Mouse (Mus musculus): ENCODE measurements around the gene Pnp2. TPM values are rescaled to one million over a fixed set of nuclear protein-coding genes. Genes with fewer than 3 reads are reported as not detected.

The Pnp2 gene
- polyA plus RNA-seq, 1 experiment = 0.29 TPM

DNA sequence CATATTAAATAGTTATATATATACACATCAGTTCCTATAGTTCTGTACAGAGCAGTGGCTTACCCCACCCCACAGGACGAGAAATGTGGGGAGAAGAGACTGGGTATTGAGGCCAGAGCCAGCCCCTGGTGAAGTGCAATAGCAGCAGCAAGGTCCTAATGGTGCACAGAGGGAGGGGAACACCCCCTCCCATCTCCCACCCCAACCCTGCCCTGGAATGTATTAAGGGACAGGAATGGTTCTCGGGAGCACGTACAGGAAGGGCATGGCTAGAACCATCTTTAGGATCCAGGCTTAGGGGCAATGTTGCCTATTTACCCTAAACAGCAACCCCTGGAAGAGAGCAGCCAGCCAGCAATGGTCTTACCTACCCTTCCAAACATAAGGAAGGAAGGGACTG lies 28.4 kb upstream of the Pnp2 start:
- peaks cover 74% of the 10 kb centered on the region for H3K79me2 ChIP-seq (ENCODE audit: control insufficient read depth, insufficient read depth)
- peaks cover 47% of the 10 kb centered on the region for H3K79me3 ChIP-seq (ENCODE audit: low read depth)
- TF ChIP-seq USF1 (IDR thresholded peaks at IDR 0.05; ENCODE audit: low read depth) (no peak), MYOG (IDR thresholded peaks at IDR 0.05; ENCODE audit: control insufficient read depth, extremely low read depth, insufficient read length) (no peak), CTCF (IDR thresholded peaks at IDR 0.05; ENCODE audit: control insufficient read depth, insufficient read depth, insufficient read length) (no peak), MAX (IDR thresholded peaks at IDR 0.05) (no peak)
- H3K27me3 ChIP-seq (ENCODE audit: control insufficient read depth, insufficient read depth, insufficient read length) = no peaks in the 10 kb centered on the region
- no peak overlapping the region for H3K4me3 ChIP-seq (ENCODE audit: insufficient read depth, poor library complexity, severe bottlenecking)
- peaks cover 39% of the 10 kb centered on the region for H3K36me3 ChIP-seq (ENCODE audit: control insufficient read depth, insufficient read depth)
- H3ac ChIP-seq (ENCODE audit: control insufficient read depth, insufficient read length, low read depth) = no peak overlapping the region

DNA sequence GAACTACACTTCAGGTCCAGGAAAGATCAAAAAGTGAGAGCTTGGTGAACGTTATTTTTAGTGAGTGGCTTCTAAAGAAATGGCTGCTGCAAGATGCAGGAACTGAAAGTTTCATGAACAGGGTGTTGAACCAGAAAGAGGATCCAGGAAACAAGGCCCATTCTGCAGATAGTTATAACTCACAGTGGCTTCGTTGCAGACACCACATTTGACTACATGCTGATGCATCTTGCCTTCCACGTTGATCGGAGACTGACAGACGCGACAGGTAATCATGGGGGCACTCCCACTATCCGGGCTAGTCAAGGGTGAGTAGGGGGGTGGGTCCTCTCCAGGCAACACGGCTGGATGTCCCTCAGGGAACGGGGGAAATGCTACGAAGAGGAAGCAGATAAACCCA lies 25.8 kb upstream of the Pnp2 start:
- peaks cover 40% of the 10 kb centered on the region for H3K79me3 ChIP-seq (ENCODE audit: low read depth)
- H3K79me2 ChIP-seq (ENCODE audit: control insufficient read depth, insufficient read depth) = peaks cover 57% of the 10 kb centered on the region
- H3K36me3 ChIP-seq (ENCODE audit: control insufficient read depth, insufficient read depth) = peaks cover 39% of the 10 kb centered on the region
- H3K4me3 ChIP-seq (ENCODE audit: insufficient read depth, poor library complexity, severe bottlenecking) = peak overlapping the region; percentile 96
- TF ChIP-seq CTCF (IDR thresholded peaks at IDR 0.05; ENCODE audit: control insufficient read depth, insufficient read depth, insufficient read length) (no peak), MYOD1 (IDR thresholded peaks at IDR 0.05; ENCODE audit: control insufficient read depth, insufficient read length, low read depth) (no peak), CEBPB (IDR thresholded peaks at IDR 0.05; ENCODE audit: low read depth) (no peak), MYOG (IDR thresholded peaks at IDR 0.05; ENCODE audit: control insufficient read depth, extremely low read depth, insufficient read length) (no peak), MAX (IDR thresholded peaks at IDR 0.05) (no peak), USF1 (IDR thresholded peaks at IDR 0.05; ENCODE audit: low read depth) (no peak), FOSL1 (IDR thresholded peaks at IDR 0.05; ENCODE audit: insufficient read depth, low read length, poor library complexity, severe bottlenecking) (no peak)
- no peaks in the 10 kb centered on the region for H3K27me3 ChIP-seq (ENCODE audit: control insufficient read depth, insufficient read depth, insufficient read length)
- peak overlapping the region; percentile 72 for H3ac ChIP-seq (ENCODE audit: control insufficient read depth, insufficient read length, low read depth)

DNA sequence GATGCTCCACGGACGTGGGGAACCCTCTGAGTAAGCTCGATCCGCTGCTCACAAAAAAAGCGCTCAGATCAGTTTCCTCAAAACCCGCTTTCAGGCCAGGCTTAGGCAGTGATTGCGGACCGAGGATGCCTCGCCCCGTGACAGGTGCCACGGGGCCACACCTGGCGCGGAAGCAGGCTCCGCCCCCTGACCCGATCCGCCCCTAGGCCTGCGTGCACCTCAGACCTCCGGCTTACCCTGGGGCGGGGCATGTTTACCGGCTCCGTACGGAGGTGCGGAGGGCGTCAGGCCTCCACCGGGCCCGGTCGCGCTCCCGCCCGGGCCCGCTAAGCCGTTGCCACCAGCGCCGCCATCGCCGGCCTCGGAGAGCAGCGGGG lies 25.4 kb upstream of the Pnp2 start:
- Histone ChIP-seq H3K27me3 (ENCODE audit: control insufficient read depth, insufficient read depth, insufficient read length) (no peaks in the 10 kb centered on the region), H3K79me2 (ENCODE audit: control insufficient read depth, insufficient read depth) (peaks cover 53% of the 10 kb centered on the region), H3K36me3 (ENCODE audit: control insufficient read depth, insufficient read depth) (peaks cover 38% of the 10 kb centered on the region), H3K4me3 (ENCODE audit: insufficient read depth, poor library complexity, severe bottlenecking) (peak overlapping the region; percentile 96), H3K79me3 (ENCODE audit: low read depth) (peaks cover 38% of the 10 kb centered on the region), H3ac (ENCODE audit: control insufficient read depth, insufficient read length, low read depth) (peak overlapping the region; percentile 72)
- TF ChIP-seq CEBPB (IDR thresholded peaks at IDR 0.05; ENCODE audit: low read depth) (no peak), FOSL1 (IDR thresholded peaks at IDR 0.05; ENCODE audit: insufficient read depth, low read length, poor library complexity, severe bottlenecking) (no peak), MAX (IDR thresholded peaks at IDR 0.05) (no peak), MYOD1 (IDR thresholded peaks at IDR 0.05; ENCODE audit: control insufficient read depth, insufficient read length, low read depth) (no peak), MYOG (IDR thresholded peaks at IDR 0.05; ENCODE audit: control insufficient read depth, extremely low read depth, insufficient read length) (no peak), USF1 (IDR thresholded peaks at IDR 0.05; ENCODE audit: low read depth) (no peak), CTCF (IDR thresholded peaks at IDR 0.05; ENCODE audit: control insufficient read depth, insufficient read depth, insufficient read length) (no peak)

DNA sequence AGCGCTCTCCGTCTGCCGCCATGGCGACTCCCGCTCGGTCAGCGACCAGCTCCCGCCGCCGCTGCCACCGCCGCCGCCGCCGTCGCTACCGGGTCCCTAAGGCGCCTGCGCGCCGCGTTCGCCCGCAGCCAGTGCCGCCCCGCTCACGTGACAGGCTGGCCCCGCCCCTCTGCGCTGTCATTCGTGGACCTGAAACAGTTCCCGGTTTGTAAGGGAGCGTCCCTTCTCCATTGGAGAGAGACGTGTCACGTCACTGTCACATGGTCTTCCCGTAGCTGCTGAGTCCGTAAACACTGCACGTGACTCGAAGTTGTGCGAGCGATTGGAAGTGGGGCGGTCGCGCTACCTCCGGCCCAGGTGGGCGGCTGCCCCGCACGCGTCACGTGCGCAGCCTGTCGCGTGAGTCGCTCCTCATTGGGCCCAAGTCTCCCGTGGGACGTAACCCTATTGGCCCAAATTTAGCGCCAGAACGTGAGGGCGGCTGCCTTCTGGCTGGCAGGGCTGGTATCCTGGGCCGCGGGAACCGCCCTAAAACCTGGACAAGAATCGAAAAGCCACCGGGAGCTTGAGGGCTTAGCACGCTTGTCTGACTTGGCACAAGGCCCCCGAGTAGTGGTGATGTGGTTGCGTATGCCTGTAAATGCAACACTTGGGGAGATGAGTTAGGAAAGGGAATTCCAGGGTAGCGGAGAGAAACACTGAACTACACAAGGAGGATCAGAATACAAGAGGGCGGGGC lies 24.9 kb upstream of the Pnp2 start, which contains the start of the genes Pip4p1 and Pnp:
Pip4p1 (minus strand) TSS at position 103 of the 739 bp plus-strand sequence.
Pnp (plus strand) TSS at position 329 of the 739 bp plus-strand sequence.
- H3K79me3 ChIP-seq (ENCODE audit: low read depth) = peaks cover 33% of the 10 kb centered on the region
- H3K27me3 ChIP-seq (ENCODE audit: control insufficient read depth, insufficient read depth, insufficient read length) = no peaks in the 10 kb centered on the region
- peak within 1 kb of the TSS; percentile 72 for H3ac ChIP-seq (ENCODE audit: control insufficient read depth, insufficient read length, low read depth)
- peak within 1 kb of the TSS; percentile 96 for H3K4me3 ChIP-seq (ENCODE audit: insufficient read depth, poor library complexity, severe bottlenecking)
- peaks cover 35% of the 10 kb centered on the region for H3K36me3 ChIP-seq (ENCODE audit: control insufficient read depth, insufficient read depth)
- TF ChIP-seq MAX (IDR thresholded peaks at IDR 0.05) (peak; percentile 87), CEBPB (IDR thresholded peaks at IDR 0.05; ENCODE audit: low read depth) (no peak), FOSL1 (IDR thresholded peaks at IDR 0.05; ENCODE audit: insufficient read depth, low read length, poor library complexity, severe bottlenecking) (no peak), USF1 (IDR thresholded peaks at IDR 0.05; ENCODE audit: low read depth) (peak; percentile 98), CTCF (IDR thresholded peaks at IDR 0.05; ENCODE audit: control insufficient read depth, insufficient read depth, insufficient read length) (no peak)
- H3K79me2 ChIP-seq (ENCODE audit: control insufficient read depth, insufficient read depth) = peaks cover 47% of the 10 kb centered on the region

DNA sequence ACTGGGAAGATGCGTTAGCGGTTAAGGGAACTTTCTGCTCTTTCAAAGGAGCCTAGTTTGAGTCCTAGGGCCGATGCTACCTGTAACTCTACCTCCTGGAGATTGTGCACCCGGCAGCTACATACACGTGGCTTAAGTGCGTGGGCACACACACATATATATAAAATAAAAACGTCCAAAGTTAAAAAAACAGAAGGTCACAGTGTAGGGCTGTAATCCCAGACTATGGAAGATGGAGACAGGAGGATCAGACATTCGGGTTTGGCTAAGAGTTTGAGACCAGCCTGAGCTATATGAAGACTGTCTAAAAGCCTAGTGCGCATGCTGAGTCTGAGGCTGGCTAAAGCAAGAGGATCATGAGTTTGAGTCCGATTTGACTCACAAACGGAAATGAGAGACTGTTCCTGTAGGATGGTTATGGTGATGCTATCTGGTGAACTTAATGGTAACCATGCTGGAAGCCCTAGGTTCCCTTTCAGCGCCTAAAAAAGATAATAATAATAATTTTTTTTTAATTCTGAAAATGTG lies 24.2 kb upstream of the Pnp2 start:
- H3K79me3 ChIP-seq (ENCODE audit: low read depth) = peaks cover 27% of the 10 kb centered on the region
- TF ChIP-seq CEBPB (IDR thresholded peaks at IDR 0.05; ENCODE audit: low read depth) (no peak), MAX (IDR thresholded peaks at IDR 0.05) (no peak), CTCF (IDR thresholded peaks at IDR 0.05; ENCODE audit: control insufficient read depth, insufficient read depth, insufficient read length) (no peak), MYOD1 (IDR thresholded peaks at IDR 0.05; ENCODE audit: control insufficient read depth, insufficient read length, low read depth) (no peak), USF1 (IDR thresholded peaks at IDR 0.05; ENCODE audit: low read depth) (no peak), MYOG (IDR thresholded peaks at IDR 0.05; ENCODE audit: control insufficient read depth, extremely low read depth, insufficient read length) (no peak)
- peaks cover 41% of the 10 kb centered on the region for H3K79me2 ChIP-seq (ENCODE audit: control insufficient read depth, insufficient read depth)
- H3K4me3 ChIP-seq (ENCODE audit: insufficient read depth, poor library complexity, severe bottlenecking) = peak overlapping the region; percentile 36
- peaks cover 29% of the 10 kb centered on the region for H3K36me3 ChIP-seq (ENCODE audit: control insufficient read depth, insufficient read depth)
- H3ac ChIP-seq (ENCODE audit: control insufficient read depth, insufficient read length, low read depth) = peak overlapping the region; percentile 52
- no peaks in the 10 kb centered on the region for H3K27me3 ChIP-seq (ENCODE audit: control insufficient read depth, insufficient read depth, insufficient read length)
